Mouse (Mus musculus) forebrain, postnatal 0 days (tissue): ENCODE results near the gene Clcnka. TPM values are rescaled to one million over a fixed set of nuclear protein-coding genes. Genes with fewer than 3 reads are reported as not detected.

Source experiments
- ATAC-seq: fragments of 200-750 bp; cut with Nextera tagmentation; 2 replicates; pipeline ENCODE4 v1.8.0; 2017; ENCODE audit warnings: mild to moderate bottlenecking, moderate library complexity
- DNase-seq: peaks from one replicate; pipeline ENCODE4 v3.0.0-alpha.2; 2015
- H3K27ac ChIP-seq: fragments of 300-500 bp; sonication (generic); 2 replicates; pipeline ENCODE4 v1.5.1; 2014; ENCODE audit warnings: low read depth, mild to moderate bottlenecking, antibody characterized with exemption, low read length, moderate library complexity, mixed read lengths
- H3K27me3 ChIP-seq: fragments of 300-500 bp; sonication (generic); 2 replicates; pipeline ENCODE4 v1.6.1; 2014; ENCODE audit warnings: mild to moderate bottlenecking, low read length, mixed read lengths; ENCODE audit not compliant: insufficient read depth
- H3K36me3 ChIP-seq: fragments of 300-500 bp; sonication (generic); 2 replicates; pipeline ENCODE4 v1.6.1; 2014; ENCODE audit warnings: mild to moderate bottlenecking, moderate library complexity; ENCODE audit not compliant: insufficient read depth
- H3K4me1 ChIP-seq: fragments of 300-500 bp; sonication (generic); 2 replicates; pipeline ENCODE4 v1.6.1; 2014; ENCODE audit warnings: antibody characterized with exemption; ENCODE audit not compliant: insufficient read depth
- H3K4me2 ChIP-seq: fragments of 300-500 bp; sonication (generic); 2 replicates; pipeline ENCODE4 v1.6.1; 2014; ENCODE audit warnings: low read depth, mild to moderate bottlenecking, moderate library complexity
- H3K4me3 ChIP-seq: fragments of 300-500 bp; sonication (generic); 2 replicates; pipeline ENCODE4 v1.5.1; 2014; ENCODE audit warnings: low read depth, low read length, mixed read lengths
- H3K9ac ChIP-seq: fragments of 300-500 bp; sonication (generic); 2 replicates; pipeline ENCODE4 v1.6.1; 2014; ENCODE audit warnings: mild to moderate bottlenecking
- H3K9me3 ChIP-seq: fragments of 300-500 bp; sonication (generic); 2 replicates; pipeline ENCODE4 v1.6.1; 2016; ENCODE audit warnings: low read length
- CTCF ChIP-seq: sonication (generic); IDR thresholded peaks from 2 replicates; pipeline ENCODE4 v1.5.1; 2016; ENCODE audit warnings: antibody characterized with exemption, control low read depth, low read depth
- WGBS: fragments of 180-500 bp; shearing (Covaris S2); extraction: QIAGEN DNeasy Blood & Tissue Kit; methylation state at CpG from one replicate; pipeline ENCODE4 v1.1.7; 2014; 5-methylcytosine and 5-hydroxymethylcytosine counted together
- polyA plus RNA-seq: library from polyadenylated mRNA; unstranded; fragments of >200 nt; fragmentation: Nextera tagmentation; extraction: Ambion mirVana; gene quantifications from 2 replicates; pipeline ENCODE4 v1.2.1, GENCODE M21; 2015
- total RNA-seq: library from RNA; depleted of rRNA; stranded (reverse); fragments of >200 nt; gene quantifications from 2 replicates; pipeline ENCODE4 v1.2.3, GENCODE M21; 2014

The Clcnka gene
- total and polyA plus RNA-seq, 2 experiments from 2014 or later, result 0.10 to 0.24 TPM

DNA sequence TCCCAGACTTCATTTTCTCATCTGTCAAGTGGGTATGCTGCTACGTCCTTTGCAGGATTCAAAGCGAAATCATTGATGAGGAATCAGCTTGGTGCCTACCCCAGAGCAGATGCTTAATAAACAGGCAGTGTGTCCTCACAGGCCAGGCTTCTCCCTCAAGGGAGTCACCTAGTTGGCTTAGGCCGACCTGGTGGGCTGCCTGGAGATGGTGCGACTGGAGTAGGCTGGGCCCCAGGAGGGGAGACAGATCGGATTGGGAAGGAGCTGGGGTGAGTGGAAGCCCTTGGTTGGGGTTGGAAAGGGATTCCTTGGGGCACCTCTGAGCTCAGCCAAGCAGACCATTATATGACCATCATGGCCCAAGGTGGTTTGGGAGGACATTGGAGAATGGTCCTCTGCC is 26.1 kb downstream of the Clcnka start:
- ATAC-seq (no peak), DNase-seq (no peak)
- WGBS, result 95% methylated on average over 5 of the region's 5 CpGs
- H3K4me2 ChIP-seq, result no peak overlapping the region
- H3K27me3 ChIP-seq, result no peaks in the 10 kb centered on the region
- H3K9me3 ChIP-seq, result no peaks in the 10 kb centered on the region
- H3K9ac ChIP-seq, result no peak overlapping the region
- TF ChIP-seq CTCF, result no peak
- no peaks in the 10 kb centered on the region for H3K36me3 ChIP-seq
- no peak overlapping the region for H3K27ac ChIP-seq
- H3K4me3 ChIP-seq, result no peak overlapping the region
- H3K4me1 ChIP-seq, result no peaks in the 10 kb centered on the region

GRCm38 (mm10) chr4:141367997-141368791 is 30.3 kb downstream of the Clcnka start, which contains the start of gene Fam131c:
Gene Fam131c, plus strand, starts transcription at chr4:141368220.
- no peak within 1 kb of the TSS for H3K27ac ChIP-seq
- no peaks in the 10 kb centered on the region for H3K27me3 ChIP-seq
- H3K4me3 ChIP-seq, result peak within 1 kb of the TSS; percentile 77
- no peak for TF ChIP-seq CTCF
- no peaks in the 10 kb centered on the region for H3K4me1 ChIP-seq
- ATAC-seq (peak; percentile 66), DNase-seq (peak; percentile 32)
- peak within 1 kb of the TSS; percentile 78 for H3K9ac ChIP-seq
- no peaks in the 10 kb centered on the region for H3K9me3 ChIP-seq
- H3K4me2 ChIP-seq, result peak within 1 kb of the TSS; percentile 83
- WGBS, result under 1% methylated on average over 66 of the region's 71 CpGs
- H3K36me3 ChIP-seq, result no peaks in the 10 kb centered on the region

- no peak for TF ChIP-seq CTCF
- no peak overlapping the region for H3K27ac ChIP-seq
These were observed 32.6 kb downstream of the Clcnka start for GRCm38 (mm10) chr4:141365876-141366275.

DNA sequence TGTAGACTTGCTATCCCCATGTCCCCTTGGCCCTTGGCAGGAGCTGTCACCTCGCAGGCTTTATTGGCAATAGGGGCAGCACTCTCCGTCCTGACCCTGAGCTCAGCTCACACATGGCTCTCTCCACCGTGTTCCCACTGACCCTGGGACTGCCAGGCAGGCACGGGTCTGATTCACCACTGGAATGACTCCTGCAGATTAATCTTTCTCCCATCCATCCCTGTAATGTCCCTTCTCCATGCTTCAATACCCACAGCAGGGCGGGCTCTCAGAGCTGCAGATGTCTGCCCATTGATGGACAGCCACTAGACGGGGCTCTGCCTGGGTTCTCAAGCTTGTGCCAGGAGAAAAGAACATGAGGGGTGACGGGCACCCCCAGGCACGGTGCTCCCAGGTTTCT is 33.4 kb downstream of the Clcnka start:
- Histone ChIP-seq H3K9me3 (no peaks in the 10 kb centered on the region), H3K27ac (no peak overlapping the region), H3K4me3 (no peak overlapping the region), H3K36me3 (no peaks in the 10 kb centered on the region), H3K4me1 (no peaks in the 10 kb centered on the region), H3K4me2 (no peak overlapping the region), H3K9ac (no peak overlapping the region), H3K27me3 (no peaks in the 10 kb centered on the region)
- DNase-seq, result no peak
- TF ChIP-seq CTCF, result no peak
- 59% methylated on average over 8 of the region's 8 CpGs for WGBS
- no peak for ATAC-seq

More at GRCm38 (mm10) chr4:141365876-141366275, 32.6 kb downstream of the Clcnka start:
- DNase-seq (no peak), ATAC-seq (no peak)
- H3K9me3 ChIP-seq, result no peaks in the 10 kb centered on the region
- H3K36me3 ChIP-seq, result no peaks in the 10 kb centered on the region
- whole genome bisulfite sequencing, result 62% methylated on average over 7 of the region's 7 CpGs
- no peak overlapping the region for H3K9ac ChIP-seq
- H3K4me2 ChIP-seq, result no peak overlapping the region
- H3K27me3 ChIP-seq, result no peaks in the 10 kb centered on the region
- H3K4me3 ChIP-seq, result no peak overlapping the region
- no peaks in the 10 kb centered on the region for H3K4me1 ChIP-seq

GRCm38 (mm10) chr4:141362937-141363548 is 35.5 kb downstream of the Clcnka start:
- 24% methylated on average over 11 of the region's 11 CpGs for WGBS
- Histone ChIP-seq H3K9me3 (no peaks in the 10 kb centered on the region), H3K4me3 (no peak overlapping the region), H3K27ac (no peak overlapping the region), H3K36me3 (no peaks in the 10 kb centered on the region), H3K4me2 (no peak overlapping the region), H3K27me3 (no peaks in the 10 kb centered on the region), H3K9ac (no peak overlapping the region), H3K4me1 (no peaks in the 10 kb centered on the region)
- peak; percentile 94 for TF ChIP-seq CTCF
- ATAC-seq (no peak), DNase-seq (peak; percentile 91)

GRCm38 (mm10) chr4:141360846-141361245 is 37.7 kb downstream of the Clcnka start:
- DNase-seq (peak; percentile 35), ATAC-seq (no peak)
- Histone ChIP-seq H3K27ac (no peak overlapping the region), H3K27me3 (no peaks in the 10 kb centered on the region), H3K36me3 (no peaks in the 10 kb centered on the region), H3K9ac (no peak overlapping the region), H3K9me3 (no peaks in the 10 kb centered on the region), H3K4me3 (no peak overlapping the region), H3K4me1 (no peaks in the 10 kb centered on the region), H3K4me2 (no peak overlapping the region)
- TF ChIP-seq CTCF, result peak; percentile 50
- WGBS, result 27% methylated on average over 7 of the region's 7 CpGs

- WGBS, result 86% methylated on average over 6 of the region's 6 CpGs
- Histone ChIP-seq H3K27ac (no peak overlapping the region), H3K9ac (no peak overlapping the region), H3K36me3 (no peaks in the 10 kb centered on the region), H3K4me1 (no peaks in the 10 kb centered on the region), H3K27me3 (no peaks in the 10 kb centered on the region), H3K4me2 (no peak overlapping the region), H3K9me3 (no peaks in the 10 kb centered on the region), H3K4me3 (no peak overlapping the region)
- no peak for TF ChIP-seq CTCF
- DNase-seq (no peak), ATAC-seq (no peak)
These were observed 39.3 kb downstream of the Clcnka start for GRCm38 (mm10) chr4:141359222-141359621.
